Mouse (Mus musculus) gastrocnemius, postnatal 25 days (tissue): ENCODE data around the gene Vmn1r126. TPM values are rescaled to one million over a fixed set of nuclear protein-coding genes. Genes with fewer than 3 reads are reported as not detected.
"Not testable (repeated sequence)": the region's sequence is repeated elsewhere in the genome, so short reads cannot be mapped to it uniquely, and the experiment has no call there.

Experiments
- DNase-seq: peaks from one replicate; pipeline ENCODE4 v3.0.0; 2022
- long read RNA-seq, 2 experiments: library from polyadenylated mRNA; stranded (forward); transcript quantifications; one replicate each; pipeline ENCODE4 v2.0.0; 2021
- total RNA-seq, 2 experiments: library from RNA; stranded (reverse); gene quantifications; 1 replicate in 1 of 2; 2 replicates in 1 of 2; pipeline ENCODE4 v1.2.3; 2021

Gene Vmn1r126
- not detected for total RNA-seq
- long read RNA-seq, experiment 1: 0 reads
- long read RNA-seq, experiment 2: 0 reads

DNA sequence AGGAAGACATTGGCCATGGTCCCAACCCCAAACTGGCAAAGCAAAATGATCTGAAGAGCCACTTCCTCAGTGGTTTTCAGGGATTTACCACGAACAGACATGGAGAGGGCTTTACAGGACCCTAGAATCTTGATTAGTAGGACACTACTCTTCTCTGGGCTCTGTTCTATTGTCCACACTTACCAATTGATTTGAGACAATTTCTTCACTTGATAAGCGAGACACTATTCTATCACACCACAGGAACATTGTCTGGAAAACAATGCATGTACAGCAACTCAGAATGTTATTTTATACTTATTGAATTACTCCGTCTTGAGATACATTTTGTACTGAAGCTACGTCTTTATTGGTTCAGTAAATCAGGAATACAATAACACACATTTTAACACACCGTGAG, at the start of gene Vmn1r126:
Gene Vmn1r126, minus strand, starts transcription at position 101 of the 400 bp plus-strand sequence.
- DNase-seq: not testable (repeated sequence)

DNA sequence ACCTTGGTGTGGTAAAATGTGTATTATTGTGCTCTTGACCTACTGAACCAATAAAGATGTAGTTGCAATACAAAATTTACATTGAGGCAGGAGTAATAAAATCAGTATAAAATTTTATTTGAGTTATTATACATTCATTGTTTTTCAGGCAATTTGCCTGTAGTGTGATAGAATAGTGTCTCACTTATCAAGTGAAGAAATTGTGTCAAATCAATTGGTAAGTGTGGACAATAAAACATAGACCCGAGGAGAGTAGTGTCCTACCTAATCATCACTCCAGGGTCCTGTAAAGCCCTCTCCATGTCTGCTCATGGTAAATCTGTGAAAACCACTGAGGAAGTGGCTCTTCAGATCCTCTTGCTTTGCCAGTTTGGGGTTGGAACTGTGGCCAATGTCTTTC, 47.8 kb upstream of the Vmn1r126 start, which contains the start of gene Vmn1r128:
Gene Vmn1r128, plus strand, starts transcription at position 301 of the 400 bp plus-strand sequence.
- DNase-seq: not testable (repeated sequence)

DNA sequence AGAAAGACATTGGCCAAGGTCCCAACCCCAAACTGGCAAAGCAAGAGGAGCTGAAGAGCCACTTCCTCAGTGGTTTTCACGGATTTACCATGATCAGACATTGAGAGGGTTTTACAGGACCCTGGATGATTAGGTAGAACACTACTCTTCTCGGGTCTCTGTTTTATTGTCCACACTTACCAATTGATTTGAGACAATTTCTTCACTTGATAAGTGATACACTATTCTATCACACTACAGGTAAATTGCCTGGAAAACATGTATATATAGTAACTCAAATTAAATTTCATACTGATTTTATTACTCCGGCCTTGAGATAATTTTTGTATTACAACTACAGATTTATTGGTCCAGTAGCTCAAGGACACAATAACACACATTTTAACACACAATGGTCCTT, 18.5 kb upstream of the Vmn1r126 start, which contains the start of gene Vmn1r127:
Gene Vmn1r127, minus strand, starts transcription at position 101 of the 400 bp plus-strand sequence.
- not testable (repeated sequence) for DNase-seq

DNA sequence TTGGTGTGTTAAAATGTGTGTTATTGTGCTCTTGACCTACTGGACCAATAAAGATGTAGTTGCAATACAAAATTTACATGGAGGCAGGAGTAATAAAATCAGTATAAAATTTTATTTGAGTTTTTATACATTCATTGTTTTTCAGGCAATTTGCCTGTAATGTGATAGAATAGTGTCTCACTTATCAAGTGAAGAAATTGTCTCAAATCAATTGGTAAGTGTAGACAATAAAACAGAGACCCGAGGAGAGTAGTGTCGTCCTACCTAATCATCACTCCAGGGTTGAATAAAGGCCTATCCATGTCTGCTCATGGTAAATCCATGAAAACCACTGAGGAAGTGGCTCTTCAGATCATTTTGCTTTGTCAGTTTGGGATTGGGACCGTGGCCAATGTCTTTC, 29.4 kb downstream of the Vmn1r126 start, which contains the start of gene Vmn1r125:
Gene Vmn1r125, plus strand, starts transcription at position 301 of the 400 bp plus-strand sequence.
- not testable (repeated sequence) for DNase-seq

DNA sequence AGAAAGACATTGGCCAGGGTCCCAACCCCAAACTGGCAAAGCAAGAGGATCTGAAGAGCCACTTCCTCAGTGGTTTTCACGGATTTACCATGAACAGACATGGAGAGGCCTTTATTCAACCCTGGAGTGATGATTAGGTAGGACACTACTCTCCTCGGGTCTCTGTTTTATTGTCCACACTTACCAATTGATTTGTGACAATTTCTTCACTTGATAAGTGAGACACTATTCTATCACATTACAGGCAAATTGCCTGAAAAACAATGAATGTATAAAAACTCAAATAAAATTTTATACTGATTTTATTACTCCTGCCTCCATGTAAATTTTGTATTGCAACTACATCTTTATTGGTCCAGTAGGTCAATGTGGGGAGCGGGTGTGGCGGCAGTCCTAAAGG, 40.8 kb downstream of the Vmn1r126 start, which contains the start of gene Vmn1r124:
Gene Vmn1r124, minus strand, starts transcription at position 101 of the 400 bp plus-strand sequence.
- DNase-seq: not testable (repeated sequence)

Other genes with a start within 250 kb of the Vmn1r126 start
- not detected for gene Vmn1r120, start 247.7 kb downstream of the Vmn1r126 start, total RNA-seq
- not detected for gene Vmn1r121, start 203.0 kb downstream of the Vmn1r126 start, total RNA-seq
- not detected for gene Vmn1r122, start 167.3 kb downstream of the Vmn1r126 start, total RNA-seq
- gene Vmn1r123, start 139.3 kb downstream of the Vmn1r126 start, total RNA-seq: not detected
- gene Gm5157, start 111.0 kb downstream of the Vmn1r126 start, total RNA-seq: not detected
- not detected for gene Vmn1r124, start 40.9 kb downstream of the Vmn1r126 start, total RNA-seq
- not detected for gene Vmn1r125, start 29.3 kb downstream of the Vmn1r126 start, total RNA-seq
- gene Vmn1r127, start 18.4 kb upstream of the Vmn1r126 start, total RNA-seq: not detected
- gene Vmn1r128, start 47.9 kb upstream of the Vmn1r126 start, total RNA-seq: not detected
- not detected for gene Vmn1r129, start 59.8 kb upstream of the Vmn1r126 start, total RNA-seq
- not detected for gene Gm6882, start 131.3 kb upstream of the Vmn1r126 start, total RNA-seq
- gene Vmn1r130, start 210.3 kb upstream of the Vmn1r126 start, total RNA-seq: not detected
- gene Vmn1r131, start 244.6 kb upstream of the Vmn1r126 start, total RNA-seq: not detected